Mouse (Mus musculus): ENCODE results near the gene Tssk3. TPM values are rescaled to one million over a fixed set of nuclear protein-coding genes. Genes with fewer than 3 reads are reported as not detected.

Gene Tssk3
- total RNA-seq, 2 experiments from 2014 or later, result not detected

DNA sequence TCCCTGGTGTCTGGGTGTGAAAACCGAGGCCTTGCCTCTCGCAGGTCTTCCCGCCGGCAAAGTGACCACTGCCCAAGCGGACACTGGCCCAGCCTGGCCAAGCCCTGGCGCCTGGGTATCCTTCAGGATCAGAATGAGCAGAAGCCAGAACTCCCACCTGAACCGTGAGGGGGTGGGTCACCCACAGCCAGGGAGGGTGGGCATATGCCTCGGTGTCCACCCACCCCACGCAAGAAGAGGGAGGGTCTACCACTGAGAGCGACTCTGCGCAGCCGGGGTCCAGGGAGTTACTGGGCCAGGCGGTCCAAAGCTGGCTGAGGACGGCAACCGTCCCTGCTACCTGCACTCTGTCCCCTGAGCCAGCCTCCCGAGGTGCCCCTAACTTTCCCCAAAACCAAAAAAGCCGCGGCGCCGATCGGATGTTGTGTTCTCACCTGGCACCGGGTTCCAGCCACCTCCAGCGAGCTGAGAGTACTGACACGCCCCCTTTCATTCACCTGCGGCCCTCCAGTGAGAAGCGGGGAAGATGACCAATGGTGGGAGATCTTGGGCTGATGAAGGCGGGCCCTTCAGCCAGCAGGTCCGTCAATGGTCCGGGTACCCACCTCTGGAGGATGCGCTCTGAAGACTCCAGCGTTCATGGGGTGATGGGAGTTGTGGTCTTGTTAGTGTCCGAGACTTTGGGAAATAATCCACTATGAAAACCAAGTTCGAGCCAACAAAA is 50.3 kb downstream of the Tssk3 start, which contains the start of gene Zbtb8b:
Zbtb8b (minus strand) TSS at position 514 of the 724 bp plus-strand sequence.
- Histone ChIP-seq H3K4me3 (peak within 1 kb of the TSS; percentile 68), H3K27ac (no peak within 1 kb of the TSS)
- no peak for TF ChIP-seq CTCF (IDR thresholded peaks at IDR 0.05)
- intact Hi-C loops (cut with DNase I), result no loop called here
- DNase-seq (ENCODE audit: extremely low spot score in 1 of 2, low spot score in 2 of 2), result peak; percentile 81 to 85

Other genes starting within 250 kb of the Tssk3 start
- gene C77080, start 229.6 kb downstream of the Tssk3 start, total RNA-seq (2021), result 10 to 100 TPM; 22.5 to 25.9 TPM
- 1 to 10 TPM; 1.8 to 2.2 TPM for gene Sync, start 203.4 kb downstream of the Tssk3 start, total RNA-seq (2021)
- gene Rbbp4, start 155.7 kb downstream of the Tssk3 start, total RNA-seq (2021), result 100 to 1,000 TPM; 115 to 123 TPM
- gene Zbtb8os, start 155.3 kb downstream of the Tssk3 start, total RNA-seq (2021), result 10 to 100 TPM; 29.4 to 30.1 TPM
- 1 to 10 TPM; 5.1 to 5.8 TPM for gene Zbtb8a, start 112.9 kb downstream of the Tssk3 start, total RNA-seq (2021)
- gene Zbtb8b, start 50.2 kb downstream of the Tssk3 start, total RNA-seq (2021), result 1 to 10 TPM; 5.0 to 5.2 TPM
- gene Bsdc1, start 29.4 kb downstream of the Tssk3 start, total RNA-seq (2021), result 10 to 100 TPM; 56.6 to 57.8 TPM
- gene Fam229a, start 168 bp upstream of the Tssk3 start, total RNA-seq (2021), result under 1 TPM in 1 of 2 experiments, not detected in 1; 0.91 TPM
- gene Marcksl1, start 22.6 kb upstream of the Tssk3 start, total RNA-seq (2021), result 100 to 1,000 TPM in 1 of 2 experiments, 10 to 100 TPM in 1; 96.0 to 102 TPM
- 10 to 100 TPM; 26.5 to 29.5 TPM for gene Hdac1, start 51.7 kb upstream of the Tssk3 start, total RNA-seq (2021)
- gene Lck, start 82.6 kb upstream of the Tssk3 start, total RNA-seq (2021), result 1 to 10 TPM; 2.2 to 2.4 TPM
- gene Fam167b, start 87.5 kb upstream of the Tssk3 start, total RNA-seq (2021), result under 1 TPM; 0.40 to 0.77 TPM
- 100 to 1,000 TPM; 124 to 129 TPM for gene Eif3i, start 109.6 kb upstream of the Tssk3 start, total RNA-seq (2021)
- 10 to 100 TPM; 89.3 to 94.8 TPM for gene Tmem234, start 109.6 kb upstream of the Tssk3 start, total RNA-seq (2021)
- 1 to 10 TPM; 5.7 to 6.2 TPM for gene Dcdc2b, start 123.2 kb upstream of the Tssk3 start, total RNA-seq (2021)
- 10 to 100 TPM; 30.1 to 34.8 TPM for gene Iqcc, start 128.1 kb upstream of the Tssk3 start, total RNA-seq (2021)
- 10 to 100 TPM; 50.9 to 67.0 TPM for gene Ccdc28b, start 132.9 kb upstream of the Tssk3 start, total RNA-seq (2021)
- gene Txlna, start 150.0 kb upstream of the Tssk3 start, total RNA-seq (2021), result 10 to 100 TPM; 42.1 to 52.1 TPM
- 10 to 100 TPM; 84.2 to 94.0 TPM for gene Kpna6, start 181.7 kb upstream of the Tssk3 start, total RNA-seq (2021)
- 10 to 100 TPM; 14.5 to 14.9 TPM for gene Tmem39b, start 205.8 kb upstream of the Tssk3 start, total RNA-seq (2021)